Mouse (Mus musculus): Measurements from ENCODE around the gene Pik3c2g. TPM values are rescaled to one million over a fixed set of nuclear protein-coding genes. Genes with fewer than 3 reads are reported as not detected.

Gene Pik3c2g
- polyA plus RNA-seq, 1 experiment from 2014 or later: 0.36 TPM

- Histone ChIP-seq H3K27ac (ENCODE audit: low read depth, low read length) (no peak overlapping the region), H3K9me3 (ENCODE audit: control insufficient read depth, low read length) (no peaks in the 10 kb centered on the region), H3K4me1 (replicated peaks; ENCODE audit: control insufficient read depth, insufficient read depth, low read length) (no peaks in the 10 kb centered on the region), H3K36me3 (ENCODE audit: control insufficient read depth, insufficient read depth, low read length) (no peaks in the 10 kb centered on the region), H3K27me3 (ENCODE audit: control insufficient read depth, insufficient read depth, low read length) (no peaks in the 10 kb centered on the region), H3K9ac (ENCODE audit: low read length) (no peak overlapping the region), H3K4me2 (ENCODE audit: low read depth, low read length, severe bottlenecking) (no peak overlapping the region), H3K4me3 (ENCODE audit: low read depth, low read length) (no peak overlapping the region)
- 35% methylated on average over 4 of the region's 4 CpGs for WGBS
- DNase-seq (ENCODE audit: low spot score) (no peak), ATAC-seq (replicated peaks; ENCODE audit: low FRiP score) (no peak)
Measured at GRCm38 (mm10) chr6:139655399-139655798, 68.4 kb downstream of the Pik3c2g start.

DNA sequence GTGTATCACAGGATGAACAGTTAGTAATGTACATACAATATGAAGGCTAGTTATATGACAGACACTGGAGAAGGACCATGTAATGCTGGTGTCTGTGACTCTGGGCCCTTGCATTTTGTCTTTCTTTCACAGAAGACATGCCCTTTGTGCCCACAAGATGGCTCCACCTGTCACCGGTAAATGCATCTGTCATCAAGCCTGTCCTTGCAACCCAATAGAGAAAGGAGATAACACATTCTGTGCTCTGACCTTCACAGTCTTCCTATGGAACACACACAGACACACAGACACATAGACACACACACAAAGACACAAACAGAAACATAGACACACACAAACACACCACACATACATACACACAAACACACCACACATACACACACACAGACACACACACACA lies 75.4 kb downstream of the Pik3c2g start:
- DNase-seq (ENCODE audit: low spot score): no peak
- 58% methylated on average over 1 of the region's 1 CpGs for WGBS
- Histone ChIP-seq H3K27me3 (ENCODE audit: control insufficient read depth, insufficient read depth, low read length) (no peaks in the 10 kb centered on the region), H3K9ac (ENCODE audit: low read length) (no peak overlapping the region), H3K4me3 (ENCODE audit: low read depth, low read length) (no peak overlapping the region), H3K27ac (ENCODE audit: low read depth, low read length) (no peak overlapping the region), H3K4me1 (replicated peaks; ENCODE audit: control insufficient read depth, insufficient read depth, low read length) (no peaks in the 10 kb centered on the region), H3K9me3 (ENCODE audit: control insufficient read depth, low read length) (no peaks in the 10 kb centered on the region), H3K36me3 (ENCODE audit: control insufficient read depth, insufficient read depth, low read length) (no peaks in the 10 kb centered on the region), H3K4me2 (ENCODE audit: low read depth, low read length, severe bottlenecking) (no peak overlapping the region)
- no peak for ATAC-seq (replicated peaks; ENCODE audit: low FRiP score)

GRCm38 (mm10) chr6:139718416-139718984 lies 131.5 kb downstream of the Pik3c2g start:
- Histone ChIP-seq H3K4me3 (ENCODE audit: low read depth, low read length) (no peak overlapping the region), H3K4me1 (replicated peaks; ENCODE audit: control insufficient read depth, insufficient read depth, low read length) (no peaks in the 10 kb centered on the region), H3K27me3 (ENCODE audit: control insufficient read depth, insufficient read depth, low read length) (no peaks in the 10 kb centered on the region), H3K9ac (ENCODE audit: low read length) (no peak overlapping the region), H3K9me3 (ENCODE audit: control insufficient read depth, low read length) (no peaks in the 10 kb centered on the region), H3K27ac (ENCODE audit: low read depth, low read length) (no peak overlapping the region), H3K36me3 (ENCODE audit: control insufficient read depth, insufficient read depth, low read length) (no peaks in the 10 kb centered on the region), H3K4me2 (ENCODE audit: low read depth, low read length, severe bottlenecking) (no peak overlapping the region)
- WGBS: 77% methylated on average over 3 of the region's 3 CpGs
- no peak for DNase-seq (ENCODE audit: low spot score)
- no peak for ATAC-seq (replicated peaks; ENCODE audit: low FRiP score)

DNA sequence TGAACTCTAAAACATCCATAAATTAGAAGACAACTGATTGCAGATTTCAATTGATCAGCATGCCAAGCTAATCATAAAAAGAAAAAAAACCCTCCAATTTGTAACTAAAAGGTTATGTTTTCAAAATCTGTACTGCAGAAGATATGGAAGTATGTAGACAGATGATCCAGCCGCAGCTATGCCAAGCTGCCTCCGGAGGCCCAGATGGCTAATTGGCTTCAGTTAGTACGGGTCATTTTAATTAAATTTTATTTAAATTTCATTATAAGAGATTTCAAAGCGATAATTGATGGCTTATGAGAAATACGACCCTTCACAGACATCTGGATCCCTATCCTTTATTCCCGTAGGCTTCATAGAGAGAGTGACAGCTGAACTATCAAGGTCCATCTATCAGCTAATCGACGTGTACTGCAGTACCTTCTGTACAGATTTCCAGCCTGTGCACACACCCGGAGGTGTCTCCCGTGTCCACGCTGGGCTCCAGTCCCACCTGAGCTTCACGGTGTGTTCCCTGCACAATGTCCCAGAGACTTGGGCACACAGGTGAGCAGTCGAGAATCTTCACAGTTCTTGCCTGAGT lies 132.7 kb downstream of the Pik3c2g start:
- Histone ChIP-seq H3K4me2 (ENCODE audit: low read depth, low read length, severe bottlenecking) (no peak overlapping the region), H3K4me1 (replicated peaks; ENCODE audit: control insufficient read depth, insufficient read depth, low read length) (no peaks in the 10 kb centered on the region), H3K9ac (ENCODE audit: low read length) (no peak overlapping the region), H3K36me3 (ENCODE audit: control insufficient read depth, insufficient read depth, low read length) (no peaks in the 10 kb centered on the region), H3K9me3 (ENCODE audit: control insufficient read depth, low read length) (no peaks in the 10 kb centered on the region), H3K4me3 (ENCODE audit: low read depth, low read length) (no peak overlapping the region), H3K27me3 (ENCODE audit: control insufficient read depth, insufficient read depth, low read length) (no peaks in the 10 kb centered on the region), H3K27ac (ENCODE audit: low read depth, low read length) (no peak overlapping the region)
- DNase-seq (ENCODE audit: low spot score) (no peak), ATAC-seq (replicated peaks; ENCODE audit: low FRiP score) (no peak)
- 86% methylated on average over 13 of the region's 13 CpGs for WGBS

GRCm38 (mm10) chr6:139735708-139736626 lies 148.9 kb downstream of the Pik3c2g start:
- Histone ChIP-seq H3K36me3 (ENCODE audit: control insufficient read depth, insufficient read depth, low read length) (no peaks in the 10 kb centered on the region), H3K4me3 (ENCODE audit: low read depth, low read length) (no peak overlapping the region), H3K4me2 (ENCODE audit: low read depth, low read length, severe bottlenecking) (no peak overlapping the region), H3K9ac (ENCODE audit: low read length) (no peak overlapping the region), H3K9me3 (ENCODE audit: control insufficient read depth, low read length) (no peaks in the 10 kb centered on the region), H3K27me3 (ENCODE audit: control insufficient read depth, insufficient read depth, low read length) (no peaks in the 10 kb centered on the region), H3K4me1 (replicated peaks; ENCODE audit: control insufficient read depth, insufficient read depth, low read length) (no peaks in the 10 kb centered on the region), H3K27ac (ENCODE audit: low read depth, low read length) (no peak overlapping the region)
- no peak for DNase-seq (ENCODE audit: low spot score)
- WGBS: 89% methylated on average over 9 of the region's 9 CpGs
- no peak for ATAC-seq (replicated peaks; ENCODE audit: low FRiP score)

DNA sequence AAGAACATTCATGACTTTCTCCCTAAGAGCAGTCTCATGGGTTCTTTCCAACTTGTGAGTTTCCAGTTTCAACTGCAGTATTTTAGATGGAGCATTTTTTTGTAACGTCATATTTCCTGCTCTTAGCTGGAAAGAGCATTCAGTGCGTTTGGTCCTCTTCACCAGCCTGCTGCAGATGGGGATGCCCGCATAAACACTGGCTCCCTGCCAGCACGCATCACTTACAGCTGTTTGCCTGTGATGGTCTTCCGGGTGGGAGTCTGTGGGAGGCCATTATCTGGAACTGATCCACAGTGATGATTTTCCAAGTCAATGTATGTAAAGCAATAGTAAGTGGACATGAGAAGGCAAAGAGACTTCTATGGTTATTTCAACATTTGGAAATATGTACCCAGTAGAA lies 151.3 kb downstream of the Pik3c2g start:
- no peak for ATAC-seq (replicated peaks; ENCODE audit: low FRiP score)

DNA sequence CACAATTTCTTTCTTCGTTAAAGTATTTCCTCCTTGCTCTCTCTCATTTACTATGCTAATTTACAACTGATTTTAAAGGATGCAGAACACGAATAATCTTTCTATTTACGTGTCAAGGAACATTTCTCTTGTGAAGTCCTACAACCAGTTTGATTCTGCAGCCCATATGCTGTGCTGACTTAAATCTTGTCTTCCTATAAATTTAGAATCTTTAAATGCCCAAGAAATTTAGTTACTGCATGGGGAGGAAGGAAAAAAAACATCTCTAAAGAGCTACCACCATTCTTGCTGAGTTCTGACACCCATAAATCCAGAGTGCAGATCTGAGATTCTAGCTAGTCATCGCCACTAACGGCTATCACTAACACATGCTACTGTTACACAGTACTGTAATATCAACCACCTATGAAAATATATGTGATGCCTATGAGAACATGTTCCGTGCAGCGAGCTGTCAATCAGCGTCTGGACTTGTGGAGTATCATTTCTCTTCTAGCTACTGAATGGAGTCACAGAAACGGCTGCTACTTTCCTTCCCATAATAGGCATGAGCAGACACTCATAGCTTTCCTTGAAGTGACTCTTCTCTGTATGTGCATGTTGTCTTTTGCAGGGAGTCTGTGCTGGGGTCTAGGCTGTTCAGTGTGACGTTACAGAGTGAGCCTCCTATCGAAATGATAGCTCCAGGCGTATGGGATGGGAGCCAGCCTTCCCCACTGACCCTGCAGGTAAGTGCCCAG lies 155.8 kb downstream of the Pik3c2g start:
- Histone ChIP-seq H3K4me2 (ENCODE audit: low read depth, low read length, severe bottlenecking) (no peak overlapping the region), H3K9ac (ENCODE audit: low read length) (no peak overlapping the region), H3K36me3 (ENCODE audit: control insufficient read depth, insufficient read depth, low read length) (no peaks in the 10 kb centered on the region), H3K4me3 (ENCODE audit: low read depth, low read length) (no peak overlapping the region), H3K27ac (ENCODE audit: low read depth, low read length) (no peak overlapping the region), H3K4me1 (replicated peaks; ENCODE audit: control insufficient read depth, insufficient read depth, low read length) (no peaks in the 10 kb centered on the region), H3K9me3 (ENCODE audit: control insufficient read depth, low read length) (no peaks in the 10 kb centered on the region), H3K27me3 (ENCODE audit: control insufficient read depth, insufficient read depth, low read length) (no peaks in the 10 kb centered on the region)
- DNase-seq (ENCODE audit: low spot score) (no peak), ATAC-seq (replicated peaks; ENCODE audit: low FRiP score) (no peak)
- WGBS: 88% methylated on average over 12 of the region's 12 CpGs

More for the DNA sequence above, 151.3 kb downstream of the Pik3c2g start:
- no peak overlapping the region for H3K27ac ChIP-seq (ENCODE audit: low read depth, low read length)
- no peak overlapping the region for H3K4me2 ChIP-seq (ENCODE audit: low read depth, low read length, severe bottlenecking)
- no peaks in the 10 kb centered on the region for H3K4me1 ChIP-seq (replicated peaks; ENCODE audit: control insufficient read depth, insufficient read depth, low read length)
- DNase-seq (ENCODE audit: low spot score): no peak
- no peaks in the 10 kb centered on the region for H3K27me3 ChIP-seq (ENCODE audit: control insufficient read depth, insufficient read depth, low read length)
- WGBS: 79% methylated on average over 5 of the region's 5 CpGs
- H3K9ac ChIP-seq (ENCODE audit: low read length): no peak overlapping the region
- H3K4me3 ChIP-seq (ENCODE audit: low read depth, low read length): no peak overlapping the region
- H3K36me3 ChIP-seq (ENCODE audit: control insufficient read depth, insufficient read depth, low read length): no peaks in the 10 kb centered on the region
- no peaks in the 10 kb centered on the region for H3K9me3 ChIP-seq (ENCODE audit: control insufficient read depth, low read length)

DNA sequence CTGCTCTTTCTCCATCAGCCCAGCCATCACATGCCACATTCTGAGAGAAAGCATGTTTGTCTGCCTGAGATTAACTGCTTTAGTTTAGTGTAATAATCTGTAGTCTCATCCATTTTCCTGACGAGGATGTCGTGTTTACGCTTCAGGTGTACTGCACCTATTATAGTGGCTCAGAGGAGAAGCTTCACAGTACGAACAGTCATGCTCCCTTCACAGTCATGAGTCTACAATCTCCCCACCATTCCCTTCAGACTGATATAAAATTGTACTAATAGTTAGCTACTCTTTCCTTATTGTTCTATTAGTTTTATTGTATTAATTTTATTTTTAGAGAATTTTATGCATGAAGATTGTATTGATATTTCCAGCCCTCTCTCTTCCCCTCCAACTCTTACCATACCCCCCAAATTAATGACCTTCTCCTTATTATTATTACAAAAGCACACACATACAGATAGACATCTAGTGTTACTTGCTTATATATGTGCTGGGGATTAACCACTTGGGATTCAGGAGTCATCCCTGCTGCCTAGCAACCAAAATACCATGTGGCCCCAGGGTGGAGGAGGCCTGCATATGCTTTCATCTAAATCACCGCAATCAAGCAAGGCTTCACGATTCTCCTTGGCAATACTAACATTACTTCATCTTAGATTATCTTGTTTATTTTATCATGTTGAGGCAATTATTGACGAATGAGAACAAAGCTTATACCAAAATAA lies 159.9 kb downstream of the Pik3c2g start:
- WGBS: 78% methylated on average over 7 of the region's 7 CpGs

More for the DNA sequence above, 159.9 kb downstream of the Pik3c2g start:
- no peak overlapping the region for H3K4me2 ChIP-seq (ENCODE audit: low read depth, low read length, severe bottlenecking)
- no peaks in the 10 kb centered on the region for H3K4me1 ChIP-seq (replicated peaks; ENCODE audit: control insufficient read depth, insufficient read depth, low read length)
- no peak overlapping the region for H3K9ac ChIP-seq (ENCODE audit: low read length)
- H3K9me3 ChIP-seq (ENCODE audit: control insufficient read depth, low read length): no peaks in the 10 kb centered on the region
- H3K27me3 ChIP-seq (ENCODE audit: control insufficient read depth, insufficient read depth, low read length): no peaks in the 10 kb centered on the region
- H3K4me3 ChIP-seq (ENCODE audit: low read depth, low read length): no peak overlapping the region
- ATAC-seq (replicated peaks; ENCODE audit: low FRiP score) (no peak), DNase-seq (ENCODE audit: low spot score) (no peak)
- H3K27ac ChIP-seq (ENCODE audit: low read depth, low read length): no peak overlapping the region
- no peaks in the 10 kb centered on the region for H3K36me3 ChIP-seq (ENCODE audit: control insufficient read depth, insufficient read depth, low read length)

All from forebrain, embryonic 11.5 days (tissue).